Mouse (Mus musculus) gastrocnemius, adult 2 months (tissue): ENCODE measurements at regions not wholly inside any gene's neighbourhood (a gene's known extent, or its start where the extent isn't known, plus 50 kb on each side); places are given as distances from the start of the nearest gene placed in this dataset.

Source experiments
- DNase-seq: peaks from one replicate; pipeline ENCODE4 v3.0.0; 2022
- H3K27ac ChIP-seq: fragments of 200-600 bp; 2 replicates; pipeline ENCODE4 v1.8.1; 2022; ENCODE audit warnings: mild to moderate bottlenecking
- H3K4me3 ChIP-seq: fragments of 200-600 bp; 2 replicates; pipeline ENCODE4 v1.8.1; 2022; ENCODE audit warnings: mild to moderate bottlenecking, moderate library complexity
- CTCF ChIP-seq: fragments of 200-600 bp; IDR thresholded peaks from 2 replicates; pipeline ENCODE4 v1.8.1; 2022; ENCODE audit warnings: antibody characterized with exemption, mild to moderate bottlenecking, moderate library complexity
- intact Hi-C: fragments of 180-260 bp; cut with DNase I; formaldehyde crosslinking; loops from one replicate; pipeline ENCODE4 v1.15.1; 2025

DNA sequence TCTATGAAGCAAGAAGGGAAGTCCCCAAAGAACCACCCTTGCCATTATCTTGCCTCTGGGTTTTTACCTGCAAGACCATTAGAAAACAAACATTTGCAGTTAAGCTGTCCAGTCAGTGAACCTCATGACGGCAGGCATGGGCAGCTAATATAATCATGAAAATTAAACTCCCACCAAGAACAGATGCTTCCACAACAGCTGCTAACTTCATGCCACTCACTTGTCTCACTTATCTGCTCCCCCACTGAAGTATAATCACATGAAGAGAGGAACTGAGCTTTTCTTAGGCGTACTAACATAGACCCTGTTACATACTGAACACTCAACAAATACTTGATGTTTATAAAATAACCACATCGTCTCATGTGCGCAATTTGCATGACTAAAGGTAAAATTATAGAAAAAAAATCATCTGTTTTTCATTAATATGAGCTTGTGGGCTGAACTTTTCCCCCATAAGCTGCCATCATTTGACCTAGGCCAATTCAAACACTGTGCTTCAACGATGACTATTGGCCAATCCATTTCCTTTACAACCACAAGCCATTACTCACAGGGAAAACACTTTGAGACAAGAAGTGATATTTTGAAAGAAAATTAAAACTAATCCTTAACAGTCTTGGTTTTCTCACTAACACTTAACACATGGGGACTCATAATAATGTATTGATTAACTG, 267.1 kb downstream of the Nuf2 start:
- no peak overlapping the region for H3K27ac ChIP-seq
- DNase-seq: no peak
- intact Hi-C loops: no loop called here

DNA sequence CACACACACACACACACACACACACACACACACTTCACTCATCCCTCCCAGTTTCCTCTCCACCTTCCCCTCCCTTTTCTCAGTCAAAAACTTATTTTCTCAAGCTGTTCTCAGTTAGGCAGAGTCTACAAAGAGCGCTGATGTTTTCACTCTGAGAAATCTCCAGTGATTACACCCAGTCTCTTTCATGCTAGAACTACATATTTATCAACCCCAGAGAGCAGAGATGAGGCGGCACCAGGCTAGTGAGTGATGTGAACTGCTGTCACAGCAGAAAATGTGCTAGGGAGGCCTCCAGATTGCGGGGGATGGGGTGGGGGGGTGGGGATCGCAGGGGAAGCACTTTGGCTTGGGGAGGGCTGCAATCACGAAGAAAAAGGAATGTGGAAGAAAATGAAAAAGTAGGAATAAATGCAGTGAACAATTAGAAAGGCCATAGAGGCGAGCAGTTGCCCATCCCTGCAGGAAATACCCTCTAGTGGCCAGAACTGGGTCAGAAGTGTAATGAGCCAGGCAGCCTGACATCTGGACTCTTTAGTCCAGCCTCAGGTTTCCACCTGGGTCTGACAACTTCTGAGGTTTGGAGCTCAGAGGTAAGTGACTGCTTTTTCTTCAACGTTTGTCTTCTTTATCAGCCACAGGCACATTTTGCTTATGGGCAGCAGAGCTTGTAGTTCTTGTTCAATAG, 276.9 kb downstream of the Nuf2 start:
- Histone ChIP-seq H3K4me3 (no peak overlapping the region), H3K27ac (no peak overlapping the region)
- DNase-seq: no peak
- peak; percentile 26; the same call in 1 of the 2 replicates for TF ChIP-seq CTCF
- intact Hi-C loops: no loop called here

More for the DNA sequence above, 267.1 kb downstream of the Nuf2 start:
- no peak overlapping the region for H3K4me3 ChIP-seq
- no peak for TF ChIP-seq CTCF

DNA sequence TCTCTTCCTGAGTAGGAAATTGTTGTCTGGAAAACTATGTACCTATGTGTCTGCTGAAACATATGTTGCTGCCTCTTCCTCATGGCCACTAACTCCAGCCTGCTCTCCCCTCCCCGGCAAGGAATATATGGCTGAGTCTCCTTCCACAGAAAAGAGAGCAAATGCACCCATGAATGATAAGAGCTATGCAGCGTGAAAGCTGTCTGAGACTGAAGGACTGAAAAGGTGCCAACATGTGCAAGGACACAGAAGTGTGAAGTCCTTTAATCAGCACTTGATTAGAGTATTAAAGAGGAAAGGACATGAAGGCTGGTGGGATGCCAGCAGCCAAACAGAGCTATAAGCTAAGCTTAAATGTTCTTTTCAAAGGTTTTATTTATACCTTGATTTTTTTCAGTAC, 279.1 kb downstream of the Nuf2 start:
- Histone ChIP-seq H3K27ac (no peak overlapping the region), H3K4me3 (no peak overlapping the region)
- TF ChIP-seq CTCF: no peak
- intact Hi-C loops: no loop called here
- no peak for DNase-seq

DNA sequence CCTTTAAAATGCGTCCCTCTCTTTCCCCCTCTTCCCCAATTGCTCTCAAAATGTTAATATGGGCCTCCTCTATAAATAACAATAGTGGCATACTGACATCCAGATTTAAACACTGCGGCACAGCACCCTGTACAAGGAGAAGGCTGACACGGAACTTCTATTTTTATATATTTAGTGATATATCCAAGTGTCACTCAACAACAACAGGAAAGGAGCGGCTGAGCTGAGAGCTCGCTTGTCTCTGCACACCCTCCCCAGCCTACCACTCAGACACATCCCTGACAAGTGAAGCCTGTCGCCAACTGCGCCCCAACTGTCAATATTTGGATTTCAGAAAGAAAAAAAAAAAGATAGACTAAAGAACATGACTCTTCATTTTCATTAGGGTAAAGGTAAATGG, 282.2 kb downstream of the Nuf2 start:
- TF ChIP-seq CTCF: no peak
- intact Hi-C loops: no loop called here
- Histone ChIP-seq H3K4me3 (no peak overlapping the region), H3K27ac (no peak overlapping the region)
- DNase-seq: no peak

DNA sequence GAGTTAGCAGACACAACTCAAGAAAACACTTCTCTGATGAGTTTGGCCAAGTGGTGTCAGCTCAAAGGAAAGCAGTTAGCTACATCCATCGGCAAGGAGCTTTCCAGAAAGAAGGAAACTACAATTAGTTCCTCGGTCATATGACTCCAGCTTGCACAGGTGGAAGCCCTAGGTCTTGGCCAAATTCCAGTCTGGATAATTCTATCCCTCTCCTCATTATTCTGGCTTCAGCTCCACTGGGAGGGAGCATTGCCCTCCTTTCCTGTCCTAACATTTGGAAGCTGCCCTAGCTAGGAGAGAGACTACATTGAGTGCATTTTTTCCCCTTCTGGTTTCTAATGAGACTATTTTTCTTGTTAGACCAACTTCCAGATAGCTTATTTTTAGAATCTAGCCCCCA, 290.9 kb downstream of the Nuf2 start:
- no peak for TF ChIP-seq CTCF

DNA sequence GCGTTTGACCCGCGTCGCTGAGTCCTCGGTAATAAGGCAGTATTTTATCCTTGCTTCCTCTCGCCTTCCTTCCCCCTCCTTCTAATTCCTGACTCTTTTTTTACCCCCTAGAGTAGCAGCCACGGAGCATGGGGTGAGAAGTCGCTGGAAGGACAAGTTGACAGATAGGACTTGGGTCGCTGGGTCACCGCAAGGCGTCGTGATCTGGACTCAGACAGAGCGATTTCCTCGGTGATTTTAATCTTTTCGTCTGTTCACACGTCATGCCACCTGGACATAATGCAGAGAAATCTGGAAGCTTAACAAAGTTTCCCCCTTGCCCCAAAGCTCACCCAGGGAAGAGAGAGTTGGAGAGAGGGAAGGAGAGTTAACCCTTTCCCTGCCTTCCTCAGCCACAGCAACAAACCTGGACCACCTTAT, 292.6 kb downstream of the Nuf2 start:
- Histone ChIP-seq H3K27ac (no peak overlapping the region), H3K4me3 (peak overlapping the region; percentile 11)
- no peak; the same call in 1 of the 2 replicates for TF ChIP-seq CTCF
- intact Hi-C loops: no loop called here
- no peak for DNase-seq

More for the DNA sequence above, 290.9 kb downstream of the Nuf2 start:
- Histone ChIP-seq H3K27ac (no peak overlapping the region), H3K4me3 (no peak overlapping the region)
- no peak for DNase-seq
- intact Hi-C loops: no loop called here

DNA sequence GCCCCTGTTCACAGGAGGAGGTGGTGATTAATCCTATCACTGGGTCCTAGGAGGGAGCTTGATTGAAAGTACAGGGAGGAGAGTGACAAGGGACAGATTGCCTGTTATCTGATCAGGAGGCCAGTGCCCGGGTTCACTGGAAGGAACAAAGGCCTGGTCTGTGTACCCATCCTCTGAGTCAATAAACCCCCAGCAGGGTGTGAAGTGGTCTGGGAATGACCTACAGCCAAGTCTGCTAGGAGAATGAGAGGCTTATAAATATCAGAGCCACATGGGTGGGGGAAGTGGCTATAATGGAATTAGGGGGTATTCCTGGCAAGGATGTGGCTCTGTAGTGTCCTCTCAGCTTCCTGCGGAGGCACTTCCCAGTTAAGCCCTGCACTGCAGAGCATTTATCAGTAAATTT, 296.0 kb downstream of the Nuf2 start:
- DNase-seq: no peak
- Histone ChIP-seq H3K27ac (no peak overlapping the region), H3K4me3 (no peak overlapping the region)
- TF ChIP-seq CTCF: no peak
- intact Hi-C loops: no loop called here

DNA sequence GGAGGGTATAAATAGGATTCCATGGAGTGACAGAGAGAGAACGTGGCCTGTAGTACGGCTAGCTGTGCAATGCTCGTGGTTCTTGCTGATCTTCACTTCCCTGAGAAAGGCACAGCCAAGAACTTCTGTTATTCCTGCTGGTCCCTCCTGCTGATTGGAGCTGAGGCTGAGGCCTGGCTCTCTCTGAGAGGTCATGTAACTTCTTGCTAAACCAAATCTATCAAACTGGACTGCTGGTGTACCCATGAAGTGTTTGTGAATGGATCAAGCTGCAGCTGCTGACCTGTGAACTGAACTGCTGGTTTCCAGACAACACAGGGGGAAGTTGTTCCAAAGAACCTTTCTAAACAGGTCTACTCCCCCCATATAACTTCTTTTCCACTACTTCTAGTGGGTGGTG, 297.9 kb downstream of the Nuf2 start:
- no peak for TF ChIP-seq CTCF
- DNase-seq: no peak
- H3K27ac ChIP-seq: no peak overlapping the region
- intact Hi-C loops: no loop called here
- no peak overlapping the region for H3K4me3 ChIP-seq

DNA sequence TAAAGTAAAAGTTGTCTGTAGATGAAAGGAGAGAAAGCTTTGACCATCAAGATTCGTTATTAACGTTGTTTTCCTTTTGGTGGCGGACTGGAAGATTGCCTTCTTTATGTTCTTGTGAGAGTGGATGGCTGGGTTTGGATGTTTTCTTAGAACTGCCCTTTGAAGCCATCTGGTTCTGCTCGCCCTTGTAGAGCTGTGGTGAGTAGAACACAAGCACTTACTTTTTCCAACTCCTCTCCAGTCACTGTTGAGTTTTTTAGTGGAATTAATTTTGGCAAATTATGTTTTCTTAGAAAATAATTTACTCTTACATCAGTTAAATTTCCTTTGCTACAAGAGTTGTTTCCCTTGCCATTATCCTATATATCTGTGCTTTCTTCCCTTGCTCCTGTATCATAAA, 301.2 kb downstream of the Nuf2 start:
- intact Hi-C loops: no loop called here
- Histone ChIP-seq H3K27ac (no peak overlapping the region), H3K4me3 (no peak overlapping the region)
- no peak for TF ChIP-seq CTCF
- no peak for DNase-seq

DNA sequence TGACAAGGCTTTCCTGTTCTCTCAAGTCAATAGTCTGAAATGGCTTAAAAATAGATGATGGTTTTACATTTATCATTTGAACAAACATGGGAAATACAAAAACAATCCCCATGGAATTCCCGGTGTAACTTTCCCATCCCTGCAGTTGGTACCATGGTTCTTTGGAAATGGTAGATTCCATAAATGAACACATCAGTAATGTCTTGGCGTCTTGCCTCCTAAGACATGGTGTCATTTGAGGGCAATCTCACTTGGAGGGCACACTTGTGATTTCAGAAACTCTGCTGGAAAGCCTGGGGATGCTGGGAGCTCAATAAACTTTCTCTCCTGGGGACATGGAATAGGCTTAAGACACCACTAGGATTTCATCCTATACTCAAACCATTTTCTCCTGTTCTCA, 306.8 kb downstream of the Nuf2 start:
- TF ChIP-seq CTCF: no peak
- DNase-seq: no peak
- Histone ChIP-seq H3K4me3 (no peak overlapping the region), H3K27ac (no peak overlapping the region)
- intact Hi-C loops: no loop called here

DNA sequence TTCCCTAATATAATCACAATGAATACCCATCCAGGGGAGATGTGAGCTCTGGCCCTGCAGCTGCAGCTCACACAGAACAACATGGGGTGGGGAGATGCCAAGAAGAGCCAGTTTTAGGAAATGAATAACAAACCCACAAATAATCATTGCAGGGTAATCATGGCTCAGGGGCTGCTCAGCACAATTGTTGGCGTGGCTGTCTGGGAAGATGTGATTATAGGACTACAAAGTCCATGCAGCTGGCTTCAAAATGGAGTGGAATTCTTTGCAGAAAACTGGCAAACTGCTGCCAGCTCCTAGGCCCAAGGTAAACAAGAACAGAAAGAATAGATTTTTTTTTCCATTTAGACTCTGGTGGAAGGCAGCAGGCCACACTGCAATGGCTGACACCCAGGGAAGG, 343.6 kb downstream of the Nuf2 start:
- no peak for TF ChIP-seq CTCF
- intact Hi-C loops: no loop called here
- Histone ChIP-seq H3K27ac (no peak overlapping the region), H3K4me3 (no peak overlapping the region)
- DNase-seq: no peak

DNA sequence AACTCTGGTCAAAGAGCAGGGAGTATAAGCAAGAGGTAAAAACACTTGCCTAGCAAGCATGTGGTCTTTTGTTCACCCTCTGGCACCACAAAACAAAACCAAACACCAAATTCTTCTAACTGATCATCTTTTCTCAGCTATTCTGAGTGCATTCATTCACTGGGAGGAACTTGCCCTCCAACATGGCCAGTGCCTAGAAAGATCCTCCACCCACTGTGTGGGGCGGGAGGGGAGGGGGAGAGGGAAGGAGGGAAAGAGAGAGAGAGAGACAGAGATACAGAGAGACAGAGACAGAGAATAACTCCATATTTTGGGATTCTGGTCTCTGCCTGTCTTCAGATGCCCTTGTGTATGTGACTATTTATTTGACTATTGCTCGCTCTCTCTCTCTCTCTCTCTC, 360.9 kb downstream of the Nuf2 start:
- intact Hi-C loops: no loop called here
- no peak overlapping the region for H3K27ac ChIP-seq
- no peak for TF ChIP-seq CTCF
- H3K4me3 ChIP-seq: no peak overlapping the region
- DNase-seq: no peak

DNA sequence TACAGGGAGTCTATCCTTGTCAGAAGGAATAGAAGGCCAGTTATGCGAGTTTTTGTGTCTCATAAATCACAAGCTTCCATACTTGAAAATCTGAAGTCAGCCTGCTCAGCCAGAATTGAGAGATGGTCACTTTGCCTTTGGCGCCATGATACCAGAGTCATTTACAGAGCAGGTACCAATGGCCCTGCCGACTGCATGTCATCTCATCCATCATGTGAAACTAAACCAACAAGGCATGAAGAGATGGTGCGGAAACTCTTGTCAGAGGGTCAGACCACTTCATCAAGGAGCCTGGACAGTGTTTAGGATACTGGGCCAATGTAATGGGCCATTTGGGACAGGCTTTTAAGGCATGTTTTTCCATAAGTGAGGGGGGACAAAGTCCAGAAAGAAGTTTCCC, 363.2 kb downstream of the Nuf2 start:
- TF ChIP-seq CTCF: no peak
- no peak for DNase-seq
- Histone ChIP-seq H3K4me3 (no peak overlapping the region), H3K27ac (no peak overlapping the region)
- intact Hi-C loops: no loop called here
